Mouse (Mus musculus) cerebellum, adult 2 months (tissue): ENCODE measurements around the gene Arhgap32.

Experiments used
- CTCF ChIP-seq: fragments of 200-500 bp; IDR thresholded peaks from 2 replicates; pipeline ENCODE4 v1.5.1; 2011; ENCODE audit warnings: low read depth, mild to moderate bottlenecking, control low read depth, low read length, moderate library complexity, borderline replicate concordance; ENCODE audit not compliant: insufficient read depth
- POLR2A ChIP-seq: fragments of 200-500 bp; IDR thresholded peaks from 2 replicates; pipeline ENCODE4 v1.6.1; 2011; ENCODE audit warnings: low read length, control low read depth, borderline replicate concordance; ENCODE audit not compliant: insufficient read depth

DNA sequence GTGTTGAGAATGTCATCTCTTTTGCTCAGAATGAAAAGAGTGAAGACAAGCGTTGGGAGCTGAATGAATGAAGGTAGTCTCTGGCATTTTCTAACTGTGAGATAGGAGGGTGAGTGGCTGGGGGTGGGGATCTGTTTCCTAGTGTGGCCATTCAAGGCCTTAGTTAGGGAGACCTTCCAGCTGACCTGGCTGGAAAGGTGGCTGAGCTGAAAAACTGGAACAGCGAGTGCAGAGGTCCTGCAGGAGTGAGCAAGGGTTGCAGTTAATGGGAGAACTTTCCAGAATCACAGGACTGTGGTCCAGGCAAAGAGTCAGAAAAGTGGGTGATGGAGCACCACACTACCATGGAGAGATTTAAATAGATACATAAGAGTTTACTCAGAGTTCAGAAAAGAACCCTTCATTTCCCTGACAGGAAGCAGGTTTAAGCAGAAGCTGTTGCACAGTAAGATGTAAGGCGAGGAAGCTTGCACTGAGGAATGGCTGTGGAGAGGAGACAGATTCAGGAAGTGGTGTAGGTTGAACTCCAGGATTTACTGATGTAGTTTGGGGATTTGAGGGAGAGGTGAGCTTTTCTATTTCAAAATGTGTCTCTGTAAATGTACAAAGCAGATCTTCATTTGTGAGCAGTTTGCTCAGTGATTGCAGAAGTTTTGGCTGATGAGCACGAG is 27.7 kb upstream of the Arhgap32 start:
- TF ChIP-seq CTCF = no peak
- TF ChIP-seq POLR2A = no peak
